Mouse (Mus musculus): ENCODE measurements around the gene Kdm4c. TPM values are rescaled to one million over a fixed set of nuclear protein-coding genes. Genes with fewer than 3 reads are reported as not detected.
"Not testable (repeated sequence)": the region's sequence is repeated elsewhere in the genome, so short reads cannot be mapped to it uniquely, and the experiment has no call there.

The Kdm4c gene
- polyA plus RNA-seq, 1 experiment from 2014 or later: 12.3 TPM

- ATAC-seq (replicated peaks; ENCODE audit: extremely low read depth, insufficient read depth, low FRiP score): no peak
- Histone ChIP-seq H3K9ac (ENCODE audit: low read length) (no peak overlapping the region), H3K36me3 (ENCODE audit: control insufficient read depth, insufficient read depth) (peaks cover 9% of the 10 kb centered on the region), H3K27ac (ENCODE audit: low read length) (no peak overlapping the region), H3K4me3 (ENCODE audit: low read length) (no peak overlapping the region), H3K9me3 (replicated peaks; ENCODE audit: control insufficient read depth, low read length) (no peaks in the 10 kb centered on the region), H3K27me3 (ENCODE audit: control insufficient read depth, insufficient read depth, low read length) (no peaks in the 10 kb centered on the region), H3K4me2 (ENCODE audit: low read depth, low read length) (no peak overlapping the region), H3K4me1 (ENCODE audit: control insufficient read depth, insufficient read depth, low read length) (no peaks in the 10 kb centered on the region)
- WGBS: 63% methylated on average over 4 of the region's 4 CpGs
Observed at GRCm38 (mm10) chr4:74386583-74386982, 144.3 kb downstream of the Kdm4c start.

DNA sequence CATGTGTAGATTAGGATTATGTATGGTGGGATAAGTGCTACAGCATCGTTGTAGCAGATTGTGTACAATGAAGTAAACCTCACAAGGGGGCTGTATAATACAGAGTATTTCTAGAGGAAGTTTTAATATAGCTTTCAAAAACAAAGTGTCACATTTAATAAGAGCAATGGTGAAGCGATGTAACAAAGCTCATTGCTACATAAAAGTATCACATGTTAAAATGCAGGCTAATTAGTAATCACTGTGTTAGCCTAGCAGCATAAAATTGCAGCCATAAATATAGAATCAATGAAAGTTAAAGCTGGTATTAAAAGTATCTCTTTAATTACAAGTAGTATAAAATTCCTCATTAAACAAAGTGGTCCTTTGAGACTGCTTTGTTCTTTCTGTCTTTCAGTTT, 150.9 kb downstream of the Kdm4c start:
- no peak overlapping the region for H3K27ac ChIP-seq (ENCODE audit: low read length)
- WGBS: 89% methylated on average over 2 of the region's 2 CpGs
- H3K4me2 ChIP-seq (ENCODE audit: low read depth, low read length): no peak overlapping the region

GRCm38 (mm10) chr4:74396562-74396961, 154.3 kb downstream of the Kdm4c start:
- peaks cover 28% of the 10 kb centered on the region for H3K36me3 ChIP-seq (ENCODE audit: control insufficient read depth, insufficient read depth)
- no peaks in the 10 kb centered on the region for H3K27me3 ChIP-seq (ENCODE audit: control insufficient read depth, insufficient read depth, low read length)
- no peak overlapping the region for H3K4me3 ChIP-seq (ENCODE audit: low read length)
- no peaks in the 10 kb centered on the region for H3K9me3 ChIP-seq (replicated peaks; ENCODE audit: control insufficient read depth, low read length)
- H3K4me2 ChIP-seq (ENCODE audit: low read depth, low read length): no peak overlapping the region
- H3K27ac ChIP-seq (ENCODE audit: low read length): no peak overlapping the region
- H3K4me1 ChIP-seq (ENCODE audit: control insufficient read depth, insufficient read depth, low read length): no peaks in the 10 kb centered on the region
- 83% methylated on average over 5 of the region's 5 CpGs for WGBS
- no peak overlapping the region for H3K9ac ChIP-seq (ENCODE audit: low read length)
- no peak for ATAC-seq (replicated peaks; ENCODE audit: extremely low read depth, insufficient read depth, low FRiP score)

More for the DNA sequence above, 150.9 kb downstream of the Kdm4c start:
- H3K4me3 ChIP-seq (ENCODE audit: low read length): no peak overlapping the region
- H3K9ac ChIP-seq (ENCODE audit: low read length): no peak overlapping the region
- no peaks in the 10 kb centered on the region for H3K4me1 ChIP-seq (ENCODE audit: control insufficient read depth, insufficient read depth, low read length)
- H3K36me3 ChIP-seq (ENCODE audit: control insufficient read depth, insufficient read depth): peaks cover 18% of the 10 kb centered on the region
- ATAC-seq (replicated peaks; ENCODE audit: extremely low read depth, insufficient read depth, low FRiP score): no peak
- no peaks in the 10 kb centered on the region for H3K27me3 ChIP-seq (ENCODE audit: control insufficient read depth, insufficient read depth, low read length)
- H3K9me3 ChIP-seq (replicated peaks; ENCODE audit: control insufficient read depth, low read length): no peaks in the 10 kb centered on the region

GRCm38 (mm10) chr4:74401617-74402313, 159.5 kb downstream of the Kdm4c start:
- H3K9me3 ChIP-seq (replicated peaks; ENCODE audit: control insufficient read depth, low read length); H3K4me1 ChIP-seq (ENCODE audit: control insufficient read depth, insufficient read depth, low read length); H3K4me2 ChIP-seq (ENCODE audit: low read depth, low read length); H3K9ac ChIP-seq (ENCODE audit: low read length); H3K27me3 ChIP-seq (ENCODE audit: control insufficient read depth, insufficient read depth, low read length); H3K4me3 ChIP-seq (ENCODE audit: low read length); ATAC-seq (replicated peaks; ENCODE audit: extremely low read depth, insufficient read depth, low FRiP score); H3K27ac ChIP-seq (ENCODE audit: low read length): not testable (repeated sequence)
- 92% methylated on average over 7 of the region's 7 CpGs for WGBS
- peaks cover 43% of the 10 kb centered on the region for H3K36me3 ChIP-seq (ENCODE audit: control insufficient read depth, insufficient read depth)

DNA sequence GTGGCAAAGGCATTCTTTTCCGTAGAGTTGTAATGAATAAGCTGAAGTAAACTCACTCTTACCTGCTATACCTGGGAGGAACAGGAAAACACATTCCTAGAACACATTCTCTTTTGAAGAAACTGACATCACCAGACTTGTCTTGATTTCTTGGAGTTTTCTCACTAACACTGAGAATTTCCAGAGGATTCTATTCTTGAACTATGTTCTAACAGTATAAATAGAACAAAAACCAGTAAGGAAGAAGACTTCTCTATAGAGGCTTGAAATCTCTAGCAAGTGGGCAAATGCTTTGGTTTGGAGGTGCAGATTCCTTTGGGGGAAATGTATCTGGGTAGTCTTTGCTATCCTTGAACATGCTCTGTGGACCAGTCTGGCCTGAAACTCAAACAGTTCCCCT, 166.4 kb downstream of the Kdm4c start:
- Histone ChIP-seq H3K36me3 (ENCODE audit: control insufficient read depth, insufficient read depth) (peaks cover 20% of the 10 kb centered on the region), H3K9me3 (replicated peaks; ENCODE audit: control insufficient read depth, low read length) (no peaks in the 10 kb centered on the region), H3K9ac (ENCODE audit: low read length) (no peak overlapping the region), H3K27me3 (ENCODE audit: control insufficient read depth, insufficient read depth, low read length) (no peaks in the 10 kb centered on the region), H3K4me2 (ENCODE audit: low read depth, low read length) (no peak overlapping the region), H3K27ac (ENCODE audit: low read length) (no peak overlapping the region), H3K4me3 (ENCODE audit: low read length) (no peak overlapping the region), H3K4me1 (ENCODE audit: control insufficient read depth, insufficient read depth, low read length) (no peaks in the 10 kb centered on the region)
- no peak for ATAC-seq (replicated peaks; ENCODE audit: extremely low read depth, insufficient read depth, low FRiP score)
- WGBS: 76% methylated on average over 1 of the region's 1 CpGs

GRCm38 (mm10) chr4:74419794-74420193, 177.5 kb downstream of the Kdm4c start:
- 50% methylated on average over 1 of the region's 1 CpGs for WGBS
- H3K9me3 ChIP-seq (replicated peaks; ENCODE audit: control insufficient read depth, low read length): no peaks in the 10 kb centered on the region

More at GRCm38 (mm10) chr4:74419794-74420193, 177.5 kb downstream of the Kdm4c start:
- H3K4me1 ChIP-seq (ENCODE audit: control insufficient read depth, insufficient read depth, low read length): no peaks in the 10 kb centered on the region
- H3K4me2 ChIP-seq (ENCODE audit: low read depth, low read length): no peak overlapping the region
- H3K36me3 ChIP-seq (ENCODE audit: control insufficient read depth, insufficient read depth): no peaks in the 10 kb centered on the region
- no peaks in the 10 kb centered on the region for H3K27me3 ChIP-seq (ENCODE audit: control insufficient read depth, insufficient read depth, low read length)
- H3K9ac ChIP-seq (ENCODE audit: low read length): no peak overlapping the region
- no peak for ATAC-seq (replicated peaks; ENCODE audit: extremely low read depth, insufficient read depth, low FRiP score)
- H3K4me3 ChIP-seq (ENCODE audit: low read length): no peak overlapping the region
- no peak overlapping the region for H3K27ac ChIP-seq (ENCODE audit: low read length)

Other genes with a start within 250 kb of the Kdm4c start
- gene Frmd3, start 229.1 kb upstream of the Kdm4c start, polyA plus RNA-seq (2015; fragmentation: Nextera tagmentation; extraction: Ambion mirVana): 0.25 and 0.32 TPM in 2 replicates